Mouse (Mus musculus) embryo, embryonic 10 days (tissue): ENCODE measurements around the gene Slc25a10.

Experiments
- DNase-seq: peaks from one replicate; pipeline ENCODE4 v3.0.0-alpha.2; 2015; ENCODE audit warnings: low spot score

The Slc25a10 gene

GRCm38 (mm10) chr11:120484265-120484981 lies 7.2 kb upstream of the Slc25a10 start, which contains the start of gene Mrpl12:
TSS of gene Mrpl12 (plus strand) at chr11:120484613.
- DNase-seq: peak; percentile 99

GRCm38 (mm10) chr11:120485251-120485650 lies 6.4 kb upstream of the Slc25a10 start:
- no peak for DNase-seq

GRCm38 (mm10) chr11:120488516-120488915 lies 3.1 kb upstream of the Slc25a10 start:
- no peak for DNase-seq

GRCm38 (mm10) chr11:120489054-120489761 lies 2.4 kb upstream of the Slc25a10 start:
- DNase-seq: peak; percentile 93

- DNase-seq: no peak
Measured at GRCm38 (mm10) chr11:120490291-120491046, 1.2 kb upstream of the Slc25a10 start.

GRCm38 (mm10) chr11:120492024-120492877 lies 611 bp downstream of the Slc25a10 start:
- DNase-seq: peak; percentile 76

- no peak for DNase-seq
Measured at GRCm38 (mm10) chr11:120492878-120493203, 1.2 kb downstream of the Slc25a10 start.

- no peak for DNase-seq
Measured at GRCm38 (mm10) chr11:120493351-120493750, 1.7 kb downstream of the Slc25a10 start.

- no peak for DNase-seq
Measured at GRCm38 (mm10) chr11:120493911-120494310, 2.3 kb downstream of the Slc25a10 start.

GRCm38 (mm10) chr11:120497436-120497835 lies 5.8 kb downstream of the Slc25a10 start:
- no peak for DNase-seq

- no peak for DNase-seq
Measured at GRCm38 (mm10) chr11:120498226-120498625, 6.6 kb downstream of the Slc25a10 start.

GRCm38 (mm10) chr11:120498891-120499290 lies 7.3 kb downstream of the Slc25a10 start:
- no peak for DNase-seq

- no peak for DNase-seq
Measured at GRCm38 (mm10) chr11:120499894-120500293, 8.3 kb downstream of the Slc25a10 start.

GRCm38 (mm10) chr11:120500357-120500756 lies 8.7 kb downstream of the Slc25a10 start:
- no peak for DNase-seq

- no peak for DNase-seq
Measured at GRCm38 (mm10) chr11:120501018-120501417, 9.4 kb downstream of the Slc25a10 start.

GRCm38 (mm10) chr11:120501701-120502100 lies 10.1 kb downstream of the Slc25a10 start:
- no peak for DNase-seq

GRCm38 (mm10) chr11:120505661-120506060 lies 14.0 kb downstream of the Slc25a10 start:
- DNase-seq: no peak

GRCm38 (mm10) chr11:120506899-120507298 lies 15.3 kb downstream of the Slc25a10 start:
- DNase-seq: no peak

GRCm38 (mm10) chr11:120507611-120508289 lies 16.1 kb downstream of the Slc25a10 start:
- DNase-seq: no peak

GRCm38 (mm10) chr11:120508290-120508870 lies 16.7 kb downstream of the Slc25a10 start:
- no peak for DNase-seq

GRCm38 (mm10) chr11:120509940-120510339 lies 18.3 kb downstream of the Slc25a10 start:
- no peak for DNase-seq
